Mouse (Mus musculus) liver, embryonic 14.5 days (tissue): ENCODE measurements around the gene Tars2.

ENCODE experiments used
- CTCF ChIP-seq: IDR thresholded peaks from 2 replicates; pipeline ENCODE4 v1.5.1; 2016; ENCODE audit warnings: antibody characterized with exemption, low read depth, control low read depth
- EP300 ChIP-seq: IDR thresholded peaks from 2 replicates; pipeline ENCODE4 v1.6.1; 2016; ENCODE audit warnings: antibody characterized with exemption, low read depth

GRCm38 (mm10) chr3:95762961-95763360, 3.0 kb upstream of the Tars2 start:
- TF ChIP-seq CTCF (no peak), EP300 (no peak)
